Mouse (Mus musculus) megakaryocyte, adult 5-6 weeks (primary cell): ENCODE measurements around the gene Tiam1. TPM values are rescaled to one million over a fixed set of nuclear protein-coding genes. Genes with fewer than 3 reads are reported as not detected.

Source experiments
- ATAC-seq: 2 replicates; pipeline ENCODE4 v1.8.0; 2016; ENCODE audit warnings: mild to moderate bottlenecking, inconsistent platforms; ENCODE audit not compliant: poor library complexity, severe bottlenecking
- total RNA-seq, 2 experiments: library from RNA; stranded (forward) in 1 of 2; stranded (reverse) in 1 of 2; fragments of 153-499, 151-499 nt in 1 of 2; fragments of 221-1000, 200-1000 nt in 1 of 2; gene quantifications; 2 replicates each; pipeline versions ENCODE4 v1.2.3 to v1.2.4; 2015 to 2017

The Tiam1 gene
- total RNA-seq (2015) = 61.3 and 80.9 TPM in 2 replicates
- total RNA-seq (2017) = 60.0 and 74.7 TPM in 2 replicates

DNA sequence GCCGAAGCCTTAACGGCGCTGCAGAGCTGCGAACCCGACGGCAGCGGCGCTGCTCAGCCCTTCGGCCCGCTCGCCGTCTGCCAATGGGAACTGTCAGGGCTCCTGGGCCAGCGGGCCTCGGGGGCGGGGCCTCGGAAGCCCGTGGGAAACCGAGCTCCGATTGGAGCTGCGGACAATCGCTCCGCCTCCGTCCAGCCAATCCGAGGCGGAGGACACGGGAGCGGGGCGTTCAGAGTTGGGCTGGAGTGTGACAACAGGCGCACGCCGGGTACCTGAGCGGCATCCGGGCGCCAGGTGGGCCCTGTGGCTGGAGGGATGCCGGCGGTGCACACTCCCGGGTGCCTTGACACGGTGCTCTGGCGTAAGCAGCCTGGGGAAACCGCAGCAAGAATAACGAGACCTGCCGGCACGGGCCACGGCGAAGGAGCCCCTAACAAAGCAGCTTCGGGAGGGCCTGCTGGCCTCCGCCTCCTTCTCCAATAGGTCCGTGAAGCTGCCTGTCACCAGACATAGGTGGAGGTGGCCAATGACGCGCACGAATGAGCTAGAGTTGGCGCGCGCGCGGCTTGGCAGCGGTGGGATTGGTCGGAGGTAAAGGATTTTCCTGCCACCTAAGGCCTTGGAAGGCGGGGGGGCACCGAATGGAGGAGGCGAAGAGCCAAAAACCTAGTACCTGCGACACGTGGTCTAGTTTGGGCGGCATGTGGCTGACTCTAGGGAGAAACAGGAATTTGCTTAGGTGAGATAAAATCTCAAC is at the start of gene Tiam1:
Gene Tiam1 (minus strand): TSS at position 10 of the 757 bp plus-strand sequence.
- ATAC-seq = peak; percentile 80

GRCm38 (mm10) chr16:90191289-90191688 is 47.7 kb upstream of the Tiam1 start:
- no peak for ATAC-seq

- ATAC-seq = peak; percentile 59
Measured at GRCm38 (mm10) chr16:90187453-90187852, 43.9 kb upstream of the Tiam1 start.

DNA sequence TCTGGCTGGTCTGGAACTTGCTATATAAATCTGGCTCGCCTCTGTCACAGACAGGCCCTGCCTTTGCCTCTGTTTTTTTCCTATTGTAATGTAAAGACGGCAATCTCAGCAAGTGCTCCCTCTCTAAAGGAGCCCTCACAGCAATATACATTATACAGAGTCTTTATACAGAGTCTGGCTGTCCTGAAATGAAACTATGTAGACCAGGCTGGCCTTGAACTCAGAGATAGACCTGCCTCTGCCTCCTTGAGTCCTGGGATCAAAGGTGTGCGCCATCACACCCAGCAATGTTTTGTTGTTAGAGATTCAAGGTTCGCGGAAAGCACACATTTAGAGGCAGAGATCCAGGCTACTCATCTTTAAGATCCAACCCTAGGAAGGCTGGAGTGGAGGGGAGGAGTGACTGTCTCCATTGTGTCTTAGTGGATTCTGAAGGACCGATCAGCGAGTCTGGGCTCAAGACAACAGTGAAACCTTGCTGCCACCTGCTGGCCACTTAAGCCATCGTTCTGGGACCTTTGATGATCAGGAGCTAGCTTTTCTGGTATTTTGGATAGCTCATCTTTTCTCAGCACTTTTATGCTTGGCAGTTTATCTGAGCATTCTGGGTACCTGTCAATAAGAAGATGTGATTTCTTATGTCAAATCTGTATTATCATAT is 42.5 kb upstream of the Tiam1 start:
- ATAC-seq = peak; percentile 86

- ATAC-seq = no peak
Measured at GRCm38 (mm10) chr16:90184135-90184534, 40.6 kb upstream of the Tiam1 start.

DNA sequence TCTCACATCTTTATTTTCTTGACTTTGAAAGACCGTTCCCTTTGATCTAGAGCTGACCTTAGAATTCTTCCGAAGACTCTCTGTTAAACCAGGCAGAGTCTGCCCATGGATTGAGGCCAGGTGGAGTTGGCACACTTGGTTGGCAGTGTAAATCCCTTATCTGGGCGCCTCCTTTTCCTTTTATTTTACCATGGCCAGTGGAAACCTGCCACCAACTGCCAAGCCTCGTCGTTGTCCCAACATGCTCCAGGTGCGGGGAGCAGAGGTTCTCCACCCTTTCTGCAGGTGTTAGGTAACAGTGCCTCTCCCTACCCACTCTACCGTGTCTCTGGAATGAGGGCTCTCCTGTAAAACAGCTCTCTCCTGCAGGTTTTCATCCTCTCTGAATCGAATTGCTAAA is 38.1 kb upstream of the Tiam1 start:
- no peak for ATAC-seq

DNA sequence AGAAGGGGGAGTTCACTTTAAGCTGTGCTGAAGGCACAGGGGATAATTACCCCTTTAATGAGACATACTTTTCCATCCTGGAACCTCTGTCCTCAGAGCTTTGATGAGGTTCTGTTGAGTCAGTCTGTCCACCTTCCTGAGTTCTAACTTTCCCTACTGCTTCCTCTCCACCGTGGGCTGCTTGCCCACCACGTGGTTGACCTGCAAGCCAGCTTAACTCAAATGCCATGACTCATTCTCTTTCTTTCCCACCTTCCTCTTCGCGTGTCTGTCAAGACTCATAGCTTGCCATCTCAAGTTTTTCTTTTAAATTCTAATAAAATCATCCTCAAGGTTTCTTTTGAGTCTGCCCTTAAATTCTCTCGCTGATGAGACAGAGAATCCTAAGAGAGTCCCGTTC is 37.4 kb upstream of the Tiam1 start:
- ATAC-seq = no peak

DNA sequence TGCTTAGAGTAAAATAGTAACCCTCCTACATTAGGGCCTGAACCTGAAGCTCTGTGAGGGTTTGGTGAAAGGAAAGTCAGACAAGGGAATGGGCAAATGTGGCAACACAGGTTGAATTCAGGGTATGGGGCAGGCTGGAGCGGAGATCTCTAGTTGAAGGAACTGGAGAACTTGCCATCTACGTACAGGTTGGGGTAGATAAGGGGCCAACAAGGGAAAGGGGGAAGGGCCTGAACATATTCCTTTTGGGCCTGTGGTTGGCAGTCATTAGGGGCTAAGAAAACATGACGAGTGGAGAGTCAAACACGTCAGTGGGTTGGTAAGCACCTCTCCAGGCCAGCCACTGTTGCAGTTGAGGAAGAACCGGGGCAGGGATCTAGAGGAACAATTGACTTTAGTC is 36.3 kb upstream of the Tiam1 start:
- ATAC-seq = no peak

DNA sequence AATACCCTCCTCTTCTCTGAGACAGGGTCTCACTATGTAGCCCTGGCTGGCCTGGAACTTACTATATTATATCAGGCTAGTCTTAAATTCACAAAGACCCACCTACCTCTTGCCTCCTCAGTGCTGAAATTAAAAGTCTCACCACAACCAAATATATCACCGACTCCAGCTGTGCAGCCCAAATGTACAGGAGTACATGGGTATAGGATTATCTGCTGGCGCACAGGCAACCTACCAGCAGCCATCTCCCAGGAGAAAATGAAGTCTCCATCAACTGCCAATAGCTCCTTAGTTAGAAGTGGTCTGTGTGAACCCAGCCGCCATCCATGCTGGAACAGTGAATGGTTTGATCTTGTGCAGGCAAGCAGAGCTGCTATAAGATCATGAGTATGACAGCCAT is 34.8 kb upstream of the Tiam1 start:
- no peak for ATAC-seq

DNA sequence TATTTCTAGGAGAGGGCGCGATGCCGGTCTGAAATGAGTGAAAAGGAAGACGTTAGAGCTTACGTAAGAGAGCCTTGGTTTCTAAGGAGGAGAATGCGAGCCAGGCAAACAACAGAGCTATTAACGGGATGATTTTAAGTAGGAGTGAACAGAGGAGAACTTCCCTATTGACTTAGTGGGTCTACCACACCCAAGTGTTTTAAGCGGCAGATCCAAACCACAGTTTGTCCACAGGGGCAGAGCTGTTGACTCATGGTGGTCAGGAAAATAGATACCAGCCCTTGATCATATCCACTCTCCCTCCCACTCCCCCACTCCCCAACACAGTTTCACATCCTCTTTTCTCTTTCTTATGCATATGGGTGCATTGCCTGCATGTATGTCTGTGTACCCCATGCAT is 33.9 kb upstream of the Tiam1 start:
- peak; percentile 93 for ATAC-seq

GRCm38 (mm10) chr16:90176472-90176871 is 32.9 kb upstream of the Tiam1 start:
- no peak for ATAC-seq

DNA sequence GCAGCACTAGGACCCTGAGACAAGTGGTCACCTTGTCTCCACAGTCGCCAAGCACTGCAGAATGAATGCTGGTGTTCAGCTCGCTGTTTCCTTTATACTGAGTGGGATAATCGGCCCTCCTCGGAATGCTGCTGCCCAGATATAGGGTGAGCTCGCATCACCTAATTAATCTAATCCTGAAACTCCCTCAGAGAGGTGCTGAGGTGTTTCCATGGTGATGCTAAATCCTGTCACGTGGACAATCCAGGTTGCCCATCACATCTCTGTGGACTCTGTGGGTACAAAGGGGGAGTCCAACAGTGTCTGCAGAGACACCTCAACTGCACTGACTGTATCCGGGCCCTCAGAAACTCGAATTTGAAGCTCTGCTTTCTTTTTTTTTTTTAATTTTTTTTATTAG is 27.8 kb upstream of the Tiam1 start:
- no peak for ATAC-seq

DNA sequence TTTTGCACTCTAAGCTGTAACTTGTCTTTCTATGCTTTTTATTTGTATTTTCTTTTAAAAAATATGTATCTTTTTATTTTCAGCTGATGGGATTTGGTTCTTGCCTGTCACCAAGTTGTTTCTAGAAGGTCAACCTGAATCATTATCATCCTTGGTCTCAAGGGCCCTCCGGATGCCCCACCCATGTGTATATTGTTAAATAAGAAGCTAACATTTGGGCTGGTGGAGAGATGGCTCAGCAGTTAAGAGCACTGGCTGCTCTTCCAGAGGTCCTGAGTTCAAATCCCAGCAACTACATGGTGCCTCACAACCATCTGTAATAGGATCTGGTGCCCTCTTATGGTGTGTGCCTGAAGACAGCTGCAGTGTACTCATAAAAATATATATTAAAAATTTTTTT is 27.1 kb upstream of the Tiam1 start:
- no peak for ATAC-seq

GRCm38 (mm10) chr16:90169863-90170630 is 26.5 kb upstream of the Tiam1 start:
- ATAC-seq = 0 out of 2 replicates have a peak, but pooled peaks have one; percentile 3

DNA sequence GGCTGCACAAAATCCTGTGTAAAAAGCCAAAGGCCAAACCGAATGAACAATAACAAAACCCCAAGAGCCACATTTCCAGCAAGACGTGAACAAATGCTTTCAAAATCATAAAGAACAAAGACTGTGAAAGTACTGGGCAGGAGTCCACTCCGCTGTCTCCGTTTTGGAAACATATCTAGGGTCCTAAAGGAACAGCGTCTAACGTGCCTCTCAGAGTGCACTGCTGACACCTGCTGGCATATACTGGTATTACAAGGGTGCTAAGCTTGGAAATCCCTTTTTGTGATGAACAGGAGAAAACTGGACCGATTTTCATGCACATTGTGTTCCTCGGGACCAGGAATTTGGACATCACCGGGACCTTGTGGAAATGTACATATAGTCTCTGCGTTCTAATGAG is 24.1 kb upstream of the Tiam1 start:
- ATAC-seq = peak; percentile 92

- no peak for ATAC-seq
Measured at GRCm38 (mm10) chr16:90165435-90165834, 21.9 kb upstream of the Tiam1 start.

DNA sequence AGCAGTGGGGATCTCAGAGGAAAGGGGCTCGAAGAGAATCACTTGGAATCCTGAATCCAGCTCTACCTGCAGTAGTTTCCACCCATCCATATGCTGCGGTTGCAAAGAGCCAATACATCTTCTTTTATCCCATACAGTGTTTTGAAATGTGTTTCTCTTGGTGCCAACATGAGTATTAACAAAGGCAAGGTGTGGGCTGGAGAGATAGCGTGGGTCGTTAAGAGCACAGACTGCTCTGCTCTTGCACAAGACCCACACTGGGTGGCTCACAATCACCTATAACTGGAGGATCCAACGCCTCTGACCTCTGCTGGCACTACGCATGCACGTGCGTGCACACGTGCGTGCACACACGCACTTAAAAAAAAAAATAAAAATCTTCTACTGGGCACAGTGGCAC is 21.4 kb upstream of the Tiam1 start:
- ATAC-seq = no peak

DNA sequence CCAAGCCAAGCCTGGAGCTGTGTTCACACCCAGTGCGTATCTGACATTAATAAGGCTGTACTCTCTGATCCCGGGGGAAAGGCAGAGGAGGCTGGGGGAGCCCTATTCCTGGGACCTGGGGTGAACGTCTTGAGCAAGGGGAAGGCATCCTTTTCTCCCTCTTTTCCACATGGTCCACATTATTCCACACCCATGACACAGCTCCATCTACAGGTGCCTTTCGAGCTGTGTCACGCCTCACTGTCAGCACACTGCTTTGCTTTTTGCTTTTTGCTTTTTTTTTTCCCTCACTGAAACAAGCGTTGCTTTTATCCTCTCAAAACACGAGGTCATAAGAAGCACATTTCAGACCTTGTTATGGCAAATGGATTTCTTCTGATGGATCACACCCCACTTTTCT is 11.5 kb upstream of the Tiam1 start:
- no peak for ATAC-seq

GRCm38 (mm10) chr16:90150820-90151219 is 7.3 kb upstream of the Tiam1 start:
- ATAC-seq = no peak

DNA sequence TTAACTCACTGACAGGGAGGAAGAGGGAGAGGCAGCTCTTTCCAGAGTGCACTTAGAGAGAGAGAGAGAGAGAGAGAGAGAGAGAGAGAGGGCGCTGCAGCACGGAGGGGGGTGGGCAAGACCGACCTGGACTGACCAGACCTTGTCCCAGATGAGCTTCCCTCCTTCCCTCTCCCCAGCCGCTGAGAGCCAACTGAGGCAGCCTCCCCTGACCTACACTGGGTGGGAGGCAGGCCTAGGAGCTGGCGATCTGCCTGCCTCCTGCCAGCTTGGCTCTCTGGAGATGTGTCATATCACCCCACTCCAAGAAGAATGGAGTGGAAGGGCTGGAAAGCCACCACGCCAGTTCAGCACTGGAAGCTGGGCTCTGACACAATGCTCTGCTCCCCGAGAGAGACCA is 6.6 kb upstream of the Tiam1 start:
- no peak for ATAC-seq

- ATAC-seq = no peak
Measured at GRCm38 (mm10) chr16:90149335-90149734, 5.8 kb upstream of the Tiam1 start.

- peak; percentile 2; the same call in 1 of the 2 replicates for ATAC-seq
Measured at GRCm38 (mm10) chr16:90145244-90145643, 1.7 kb upstream of the Tiam1 start.
